Mouse (Mus musculus): ENCODE data around the gene Tmem110. TPM values are rescaled to one million over a fixed set of nuclear protein-coding genes. Genes with fewer than 3 reads are reported as not detected.

Gene Tmem110
- polyA plus RNA-seq, 1 experiment from 2014 or later = 19.6 TPM

- Histone ChIP-seq H3K27ac (ENCODE audit: low read depth, low read length) (no peak overlapping the region), H3K27me3 (replicated peaks; ENCODE audit: control insufficient read depth, insufficient read depth, low read length) (no peaks in the 10 kb centered on the region), H3K9ac (ENCODE audit: low read depth, low read length) (no peak overlapping the region), H3K4me1 (ENCODE audit: control insufficient read depth, insufficient read depth, low read depth, low read length) (peaks cover 13% of the 10 kb centered on the region), H3K36me3 (ENCODE audit: control insufficient read depth, insufficient read depth, low read length) (no peaks in the 10 kb centered on the region), H3K4me3 (ENCODE audit: low read length) (no peak overlapping the region), H3K9me3 (ENCODE audit: control insufficient read depth, low read length) (no peaks in the 10 kb centered on the region), H3K4me2 (ENCODE audit: low read length) (peak overlapping the region; percentile 84; the same call in 1 of the 2 replicates)
- ATAC-seq = no peak
- WGBS = 82% methylated on average over 4 of the region's 4 CpGs
Measured at GRCm38 (mm10) chr14:30827480-30827879, 2.1 kb downstream of the Tmem110 start.

- Histone ChIP-seq H3K9ac (ENCODE audit: low read depth, low read length) (no peak overlapping the region), H3K36me3 (ENCODE audit: control insufficient read depth, insufficient read depth, low read length) (no peaks in the 10 kb centered on the region), H3K27ac (ENCODE audit: low read depth, low read length) (no peak overlapping the region), H3K27me3 (replicated peaks; ENCODE audit: control insufficient read depth, insufficient read depth, low read length) (no peaks in the 10 kb centered on the region), H3K9me3 (ENCODE audit: control insufficient read depth, low read length) (no peaks in the 10 kb centered on the region), H3K4me3 (ENCODE audit: low read length) (no peak overlapping the region), H3K4me1 (ENCODE audit: control insufficient read depth, insufficient read depth, low read depth, low read length) (peaks cover 13% of the 10 kb centered on the region), H3K4me2 (ENCODE audit: low read length) (no peak overlapping the region)
- ATAC-seq = no peak
- WGBS = 87% methylated on average over 4 of the region's 4 CpGs
Measured at GRCm38 (mm10) chr14:30828077-30828476, 2.7 kb downstream of the Tmem110 start.

GRCm38 (mm10) chr14:30828635-30829460, 3.5 kb downstream of the Tmem110 start:
- no peak overlapping the region for H3K9ac ChIP-seq (ENCODE audit: low read depth, low read length)
- no peaks in the 10 kb centered on the region for H3K9me3 ChIP-seq (ENCODE audit: control insufficient read depth, low read length)
- no peak overlapping the region for H3K4me3 ChIP-seq (ENCODE audit: low read length)
- H3K4me2 ChIP-seq (ENCODE audit: low read length) = no peak overlapping the region
- no peaks in the 10 kb centered on the region for H3K36me3 ChIP-seq (ENCODE audit: control insufficient read depth, insufficient read depth, low read length)
- no peaks in the 10 kb centered on the region for H3K27me3 ChIP-seq (replicated peaks; ENCODE audit: control insufficient read depth, insufficient read depth, low read length)
- peaks cover 13% of the 10 kb centered on the region for H3K4me1 ChIP-seq (ENCODE audit: control insufficient read depth, insufficient read depth, low read depth, low read length)
- 83% methylated on average over 11 of the region's 11 CpGs for WGBS
- no peak overlapping the region for H3K27ac ChIP-seq (ENCODE audit: low read depth, low read length)
- no peak for ATAC-seq

- Histone ChIP-seq H3K4me2 (ENCODE audit: low read length) (no peak overlapping the region), H3K9ac (ENCODE audit: low read depth, low read length) (no peak overlapping the region), H3K4me1 (ENCODE audit: control insufficient read depth, insufficient read depth, low read depth, low read length) (no peaks in the 10 kb centered on the region), H3K9me3 (ENCODE audit: control insufficient read depth, low read length) (no peaks in the 10 kb centered on the region), H3K4me3 (ENCODE audit: low read length) (no peak overlapping the region), H3K27me3 (replicated peaks; ENCODE audit: control insufficient read depth, insufficient read depth, low read length) (no peaks in the 10 kb centered on the region), H3K27ac (ENCODE audit: low read depth, low read length) (no peak overlapping the region), H3K36me3 (ENCODE audit: control insufficient read depth, insufficient read depth, low read length) (peaks cover 3% of the 10 kb centered on the region; the same call in 1 of the 2 replicates)
- no peak for ATAC-seq
- 92% methylated on average over 14 of the region's 14 CpGs for WGBS
Measured at GRCm38 (mm10) chr14:30837416-30837996, 12.1 kb downstream of the Tmem110 start.

- no peaks in the 10 kb centered on the region for H3K9me3 ChIP-seq (ENCODE audit: control insufficient read depth, low read length)
- H3K27ac ChIP-seq (ENCODE audit: low read depth, low read length) = no peak overlapping the region
- WGBS = 88% methylated on average over 3 of the region's 3 CpGs
- no peaks in the 10 kb centered on the region for H3K27me3 ChIP-seq (replicated peaks; ENCODE audit: control insufficient read depth, insufficient read depth, low read length)
- H3K9ac ChIP-seq (ENCODE audit: low read depth, low read length) = no peak overlapping the region
- H3K36me3 ChIP-seq (ENCODE audit: control insufficient read depth, insufficient read depth, low read length) = peaks cover 3% of the 10 kb centered on the region; the same call in 1 of the 2 replicates
- no peak for ATAC-seq
- no peak overlapping the region for H3K4me3 ChIP-seq (ENCODE audit: low read length)
- H3K4me2 ChIP-seq (ENCODE audit: low read length) = no peak overlapping the region
- no peaks in the 10 kb centered on the region for H3K4me1 ChIP-seq (ENCODE audit: control insufficient read depth, insufficient read depth, low read depth, low read length)
Measured at GRCm38 (mm10) chr14:30843701-30844100, 18.3 kb downstream of the Tmem110 start.

GRCm38 (mm10) chr14:30850504-30850903, 25.1 kb downstream of the Tmem110 start:
- WGBS = 82% methylated on average over 5 of the region's 5 CpGs
- no peak for ATAC-seq
- H3K4me1 ChIP-seq (ENCODE audit: control insufficient read depth, insufficient read depth, low read depth, low read length) = no peaks in the 10 kb centered on the region
- no peaks in the 10 kb centered on the region for H3K27me3 ChIP-seq (replicated peaks; ENCODE audit: control insufficient read depth, insufficient read depth, low read length)
- H3K4me2 ChIP-seq (ENCODE audit: low read length) = no peak overlapping the region
- H3K4me3 ChIP-seq (ENCODE audit: low read length) = no peak overlapping the region
- 0 out of 2 replicates have a peak, but pooled peaks cover 1% of the 10 kb centered on the region for H3K36me3 ChIP-seq (ENCODE audit: control insufficient read depth, insufficient read depth, low read length)
- H3K27ac ChIP-seq (ENCODE audit: low read depth, low read length) = no peak overlapping the region
- H3K9ac ChIP-seq (ENCODE audit: low read depth, low read length) = no peak overlapping the region
- no peaks in the 10 kb centered on the region for H3K9me3 ChIP-seq (ENCODE audit: control insufficient read depth, low read length)

GRCm38 (mm10) chr14:30852325-30852724, 26.9 kb downstream of the Tmem110 start:
- Histone ChIP-seq H3K4me3 (ENCODE audit: low read length) (no peak overlapping the region), H3K9me3 (ENCODE audit: control insufficient read depth, low read length) (no peaks in the 10 kb centered on the region), H3K4me1 (ENCODE audit: control insufficient read depth, insufficient read depth, low read depth, low read length) (no peaks in the 10 kb centered on the region), H3K27me3 (replicated peaks; ENCODE audit: control insufficient read depth, insufficient read depth, low read length) (no peaks in the 10 kb centered on the region), H3K27ac (ENCODE audit: low read depth, low read length) (no peak overlapping the region), H3K36me3 (ENCODE audit: control insufficient read depth, insufficient read depth, low read length) (no peaks in the 10 kb centered on the region), H3K9ac (ENCODE audit: low read depth, low read length) (no peak overlapping the region), H3K4me2 (ENCODE audit: low read length) (no peak overlapping the region)
- no peak for ATAC-seq
- WGBS = 93% methylated on average over 5 of the region's 5 CpGs

- no peaks in the 10 kb centered on the region for H3K4me1 ChIP-seq (ENCODE audit: control insufficient read depth, insufficient read depth, low read depth, low read length)
- no peaks in the 10 kb centered on the region for H3K36me3 ChIP-seq (ENCODE audit: control insufficient read depth, insufficient read depth, low read length)
- no peak for ATAC-seq
- H3K9me3 ChIP-seq (ENCODE audit: control insufficient read depth, low read length) = no peaks in the 10 kb centered on the region
- no peak overlapping the region for H3K27ac ChIP-seq (ENCODE audit: low read depth, low read length)
- no peaks in the 10 kb centered on the region for H3K27me3 ChIP-seq (replicated peaks; ENCODE audit: control insufficient read depth, insufficient read depth, low read length)
- 94% methylated on average over 3 of the region's 3 CpGs for WGBS
- no peak overlapping the region for H3K4me2 ChIP-seq (ENCODE audit: low read length)
- no peak overlapping the region for H3K9ac ChIP-seq (ENCODE audit: low read depth, low read length)
- H3K4me3 ChIP-seq (ENCODE audit: low read length) = no peak overlapping the region
Measured at GRCm38 (mm10) chr14:30855316-30855715, 29.9 kb downstream of the Tmem110 start.

- Histone ChIP-seq H3K9ac (ENCODE audit: low read depth, low read length) (no peak overlapping the region), H3K4me2 (ENCODE audit: low read length) (no peak overlapping the region), H3K9me3 (ENCODE audit: control insufficient read depth, low read length) (no peaks in the 10 kb centered on the region), H3K27ac (ENCODE audit: low read depth, low read length) (no peak overlapping the region), H3K4me3 (ENCODE audit: low read length) (no peak overlapping the region), H3K36me3 (ENCODE audit: control insufficient read depth, insufficient read depth, low read length) (no peaks in the 10 kb centered on the region), H3K27me3 (replicated peaks; ENCODE audit: control insufficient read depth, insufficient read depth, low read length) (no peaks in the 10 kb centered on the region), H3K4me1 (ENCODE audit: control insufficient read depth, insufficient read depth, low read depth, low read length) (no peaks in the 10 kb centered on the region)
- no peak for ATAC-seq
- WGBS = 89% methylated on average over 10 of the region's 10 CpGs
Measured at GRCm38 (mm10) chr14:30856885-30857507, 31.6 kb downstream of the Tmem110 start.
